Mouse (Mus musculus) stomach, embryonic 15.5 days (tissue): ENCODE measurements around the gene Isca1. TPM values are rescaled to one million over a fixed set of nuclear protein-coding genes. Genes with fewer than 3 reads are reported as not detected.
"Not testable (repeated sequence)": the region's sequence is repeated elsewhere in the genome, so short reads cannot be mapped to it uniquely, and the experiment has no call there.

Experiments
- ATAC-seq: fragments of 200-750 bp; cut with Nextera tagmentation; 2 replicates; pipeline ENCODE4 v1.8.0; 2017; ENCODE audit warnings: low read depth, moderate number of reproducible peaks, moderate TSS enrichment; ENCODE audit not compliant: insufficient read depth, low FRiP score
- H3K27ac ChIP-seq: fragments of 300-500 bp; sonication (generic); 2 replicates; pipeline ENCODE4 v1.5.1; 2015; ENCODE audit warnings: mild to moderate bottlenecking, inconsistent platforms
- H3K27me3 ChIP-seq: fragments of 300-500 bp; sonication (generic); replicated peaks from 2 replicates; pipeline ENCODE4 v1.6.1; 2015; ENCODE audit warnings: inconsistent platforms
- H3K36me3 ChIP-seq: fragments of 300-500 bp; sonication (generic); 2 replicates; pipeline ENCODE4 v1.6.1; 2015; ENCODE audit warnings: inconsistent platforms
- H3K4me1 ChIP-seq: fragments of 300-500 bp; sonication (generic); 2 replicates; pipeline ENCODE4 v1.6.1; 2015; ENCODE audit warnings: inconsistent platforms
- H3K4me2 ChIP-seq: fragments of 300-500 bp; sonication (generic); 2 replicates; pipeline ENCODE4 v1.6.1; 2015; ENCODE audit warnings: mild to moderate bottlenecking, inconsistent platforms
- H3K4me3 ChIP-seq: fragments of 300-500 bp; sonication (generic); replicated peaks from 2 replicates; pipeline ENCODE4 v1.5.1; 2015; ENCODE audit warnings: inconsistent platforms
- H3K9ac ChIP-seq: fragments of 300-500 bp; sonication (generic); 2 replicates; pipeline ENCODE4 v1.6.1; 2015; ENCODE audit warnings: inconsistent platforms
- H3K9me3 ChIP-seq: fragments of 300-500 bp; sonication (generic); 2 replicates; pipeline ENCODE4 v1.6.1; 2016; ENCODE audit warnings: inconsistent platforms
- WGBS: fragments of 180-500 bp; shearing (Covaris S2); methylation state at CpG from one replicate; pipeline ENCODE4 v1.1.7; 2015; 5-methylcytosine and 5-hydroxymethylcytosine counted together
- polyA plus RNA-seq: library from polyadenylated mRNA; unstranded; fragments of >200 nt; fragmentation: Nextera tagmentation; extraction: Ambion mirVana; gene quantifications from 2 replicates; pipeline ENCODE4 v1.2.1, GENCODE M21; 2015

Isca1 gene
- polyA plus RNA-seq, 1 experiment from 2014 or later: 127 TPM

DNA sequence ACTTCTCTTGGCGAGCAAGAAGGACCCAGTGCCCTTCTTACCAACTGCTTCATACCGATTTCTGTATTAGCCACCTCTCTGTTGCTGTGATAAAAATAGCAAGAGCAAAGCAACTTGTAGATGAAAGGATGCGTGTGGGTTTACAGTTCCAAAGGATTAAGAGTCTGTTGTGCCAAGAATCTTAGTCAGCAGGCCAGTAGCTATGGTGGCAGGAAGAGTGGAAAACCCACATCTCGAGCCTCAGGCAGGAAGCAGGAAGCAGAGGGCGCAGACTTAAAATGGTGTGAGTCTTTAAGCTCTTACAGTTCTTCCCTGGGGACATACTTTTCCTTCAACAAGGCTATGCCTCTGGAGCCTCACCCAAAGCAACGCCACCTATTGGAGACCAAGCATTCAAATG lies 24.1 kb downstream of the Isca1 start:
- WGBS: 77% methylated on average over 6 of the region's 6 CpGs
- no peak overlapping the region for H3K9ac ChIP-seq
- H3K4me1 ChIP-seq: no peaks in the 10 kb centered on the region
- no peak overlapping the region for H3K4me2 ChIP-seq
- H3K4me3 ChIP-seq: no peak overlapping the region
- H3K9me3 ChIP-seq: no peaks in the 10 kb centered on the region
- no peak overlapping the region for H3K27ac ChIP-seq
- H3K36me3 ChIP-seq: no peaks in the 10 kb centered on the region
- no peaks in the 10 kb centered on the region for H3K27me3 ChIP-seq
- ATAC-seq: no peak

DNA sequence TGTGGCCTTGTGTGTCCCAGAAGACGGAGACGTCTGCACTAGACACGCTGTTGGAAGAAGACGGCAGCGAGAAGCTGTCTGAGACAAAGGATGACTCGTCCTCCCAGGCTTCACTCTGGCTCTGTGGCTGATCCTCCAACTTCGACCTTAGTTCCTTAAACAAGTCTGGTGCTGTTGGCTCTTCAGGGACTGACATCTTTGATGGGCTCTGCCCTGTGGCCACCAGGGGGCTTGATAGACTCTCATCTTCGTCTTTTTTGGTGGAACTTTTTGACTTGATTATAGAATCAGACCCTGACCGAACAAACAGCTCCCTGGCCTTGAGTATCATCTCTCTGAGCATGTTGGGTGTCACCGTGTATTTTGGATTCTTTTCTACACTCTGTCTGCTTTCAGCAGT lies 27.9 kb downstream of the Isca1 start:
- Histone ChIP-seq H3K4me2 (no peak overlapping the region), H3K36me3 (no peaks in the 10 kb centered on the region), H3K27ac (no peak overlapping the region), H3K4me3 (no peak overlapping the region), H3K27me3 (no peaks in the 10 kb centered on the region), H3K9ac (no peak overlapping the region), H3K9me3 (no peaks in the 10 kb centered on the region), H3K4me1 (no peaks in the 10 kb centered on the region)
- ATAC-seq: no peak
- WGBS: 69% methylated on average over 10 of the region's 10 CpGs

DNA sequence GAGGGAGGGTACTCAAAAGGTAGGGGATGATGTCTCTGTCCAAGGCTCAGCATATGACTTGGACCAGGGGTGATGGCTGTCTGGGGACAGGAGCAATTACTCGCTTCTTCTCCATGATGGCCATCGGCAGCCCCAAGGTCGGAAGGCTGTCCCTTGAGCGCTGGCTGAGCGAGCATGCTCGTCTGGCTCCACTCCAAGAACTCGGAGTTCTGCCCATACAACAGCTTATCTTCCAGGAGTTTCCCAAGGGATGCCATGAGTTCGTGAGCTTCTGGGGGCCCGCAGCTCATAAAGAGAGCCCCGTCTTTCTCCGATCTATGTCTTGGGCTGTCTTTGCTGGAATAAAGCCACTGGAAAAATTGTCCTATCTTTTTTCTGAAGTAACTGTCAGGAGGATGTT lies 28.5 kb downstream of the Isca1 start:
- H3K4me1 ChIP-seq: no peaks in the 10 kb centered on the region
- 87% methylated on average over 11 of the region's 11 CpGs for WGBS
- ATAC-seq: no peak

DNA sequence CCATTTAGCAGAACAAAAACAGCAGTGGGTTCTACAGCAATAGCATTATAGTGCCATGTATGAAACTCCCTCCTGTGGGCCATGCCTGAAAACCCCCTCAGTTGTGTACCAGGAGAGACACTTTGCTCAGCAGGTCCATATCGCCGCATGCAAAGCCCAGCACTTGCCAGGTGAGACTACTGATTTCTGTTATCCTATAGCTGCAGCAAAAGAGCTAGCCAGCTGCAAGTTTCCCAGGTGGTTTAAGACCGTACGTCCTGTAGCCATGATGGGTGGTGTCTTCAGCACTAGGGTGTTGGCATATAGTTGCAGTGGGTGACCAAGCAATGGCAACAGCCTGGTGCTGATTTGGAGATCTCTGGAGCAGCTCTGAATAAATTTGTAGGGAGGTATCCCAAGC lies 30.2 kb downstream of the Isca1 start:
- 80% methylated on average over 4 of the region's 4 CpGs for whole genome bisulfite sequencing

More for the DNA sequence above, 28.5 kb downstream of the Isca1 start:
- Histone ChIP-seq H3K27me3 (no peaks in the 10 kb centered on the region), H3K4me3 (no peak overlapping the region), H3K27ac (no peak overlapping the region), H3K9me3 (no peaks in the 10 kb centered on the region), H3K9ac (no peak overlapping the region), H3K4me2 (no peak overlapping the region), H3K36me3 (no peaks in the 10 kb centered on the region)

DNA sequence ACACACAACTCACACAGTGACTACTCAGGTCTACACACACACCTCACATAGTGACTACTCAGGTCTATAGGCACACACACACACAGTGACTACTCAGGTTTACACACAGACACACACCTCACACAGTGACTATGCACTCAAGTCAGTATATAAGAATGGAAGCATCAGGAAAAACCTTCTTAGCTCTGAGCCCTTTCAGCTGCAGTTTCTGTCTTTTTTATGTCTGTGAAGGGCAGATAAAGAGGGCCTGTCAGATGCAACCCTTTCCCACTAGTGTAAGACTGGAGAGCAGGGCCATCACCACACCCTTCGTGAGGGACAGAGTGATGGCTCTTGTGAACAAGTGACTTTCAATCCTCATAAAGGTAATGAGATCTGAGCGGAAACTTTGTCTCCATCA lies 31.2 kb downstream of the Isca1 start:
- ATAC-seq: peak; percentile 76; the same call in 1 of the 2 replicates
- no peaks in the 10 kb centered on the region for H3K36me3 ChIP-seq
- H3K4me3 ChIP-seq: no peak overlapping the region
- no peak overlapping the region for H3K9ac ChIP-seq
- no peak overlapping the region for H3K4me2 ChIP-seq
- WGBS: 84% methylated on average over 2 of the region's 2 CpGs
- H3K27me3 ChIP-seq: no peaks in the 10 kb centered on the region
- no peak overlapping the region for H3K27ac ChIP-seq
- H3K4me1 ChIP-seq: no peaks in the 10 kb centered on the region
- no peaks in the 10 kb centered on the region for H3K9me3 ChIP-seq

More for the DNA sequence above, 30.2 kb downstream of the Isca1 start:
- peak; percentile 67; the same call in 1 of the 2 replicates for ATAC-seq
- Histone ChIP-seq H3K9ac (no peak overlapping the region), H3K4me1 (no peaks in the 10 kb centered on the region), H3K9me3 (no peaks in the 10 kb centered on the region), H3K36me3 (no peaks in the 10 kb centered on the region), H3K4me3 (no peak overlapping the region), H3K27me3 (no peaks in the 10 kb centered on the region), H3K27ac (no peak overlapping the region), H3K4me2 (no peak overlapping the region)

DNA sequence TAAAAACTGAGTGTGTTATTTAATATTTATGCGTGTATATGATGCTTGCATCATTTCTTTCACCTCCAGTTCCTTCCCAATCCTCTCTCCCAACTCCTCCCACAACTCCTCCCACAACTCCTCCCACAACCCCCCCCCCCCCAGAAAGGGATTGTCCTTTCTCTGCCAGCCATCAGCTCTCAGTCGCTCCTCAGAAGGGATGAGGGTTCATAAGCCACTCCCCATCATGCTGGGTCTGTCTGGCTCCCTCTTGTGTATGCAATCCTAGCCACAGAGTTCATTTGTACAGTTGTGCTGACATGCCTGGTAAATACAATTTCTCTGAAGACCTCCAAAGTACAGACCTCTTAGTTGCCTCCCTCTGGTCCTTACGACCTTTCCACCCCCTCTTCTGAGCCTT lies 34.4 kb downstream of the Isca1 start:
- Histone ChIP-seq H3K27ac (no peak overlapping the region), H3K36me3 (no peaks in the 10 kb centered on the region), H3K27me3 (no peaks in the 10 kb centered on the region), H3K4me1 (no peaks in the 10 kb centered on the region), H3K4me2 (no peak overlapping the region), H3K9me3 (no peaks in the 10 kb centered on the region), H3K4me3 (no peak overlapping the region), H3K9ac (no peak overlapping the region)
- 17% methylated on average over 3 of the region's 3 CpGs for WGBS
- peak; percentile 32; the same call in 1 of the 2 replicates for ATAC-seq

DNA sequence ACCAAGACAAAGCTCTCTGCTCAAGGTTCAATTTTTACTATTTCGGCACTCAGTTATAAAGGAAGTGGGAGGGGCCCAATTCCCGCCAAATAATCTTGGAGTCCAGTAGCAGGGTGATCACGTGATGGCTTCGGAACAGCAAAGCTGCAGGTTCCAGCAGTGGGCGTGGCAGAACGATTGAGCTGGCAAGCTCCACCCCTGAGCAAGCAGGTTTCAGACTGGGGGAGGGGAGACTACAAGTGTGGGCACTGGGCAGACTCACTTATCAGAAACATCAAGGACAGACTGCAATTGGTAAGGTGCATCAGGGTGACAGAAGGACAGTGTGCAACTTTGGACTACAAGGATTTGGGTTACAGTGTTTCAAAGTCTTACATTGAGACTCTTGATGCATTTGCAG lies 35.3 kb downstream of the Isca1 start:
- not testable (repeated sequence) for H3K9ac ChIP-seq, H3K27ac ChIP-seq, H3K36me3 ChIP-seq, H3K4me2 ChIP-seq, H3K4me3 ChIP-seq, ATAC-seq, H3K27me3 ChIP-seq, H3K4me1 ChIP-seq, H3K9me3 ChIP-seq
- 37% methylated on average over 6 of the region's 6 CpGs for WGBS

DNA sequence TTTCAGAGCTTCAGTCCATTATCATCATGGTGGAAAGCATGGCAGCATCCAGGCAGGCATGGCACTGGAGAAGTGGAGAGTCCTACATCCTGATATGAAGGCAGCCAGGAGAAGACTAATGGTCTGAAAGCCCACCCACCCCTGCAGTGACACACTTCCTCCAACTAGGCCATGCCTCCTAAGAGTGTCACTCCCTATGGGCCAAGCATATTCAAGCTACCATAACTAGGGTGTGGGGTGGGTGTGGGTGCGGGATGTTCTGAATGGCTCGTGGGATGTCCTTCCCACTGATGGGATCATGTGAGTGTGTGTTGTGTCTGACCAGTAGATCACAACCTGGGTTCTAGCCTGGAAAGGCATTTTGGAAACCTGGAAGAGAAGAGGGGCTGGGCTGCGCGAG lies 35.7 kb downstream of the Isca1 start:
- Histone ChIP-seq H3K4me3 (no peak overlapping the region), H3K36me3 (no peaks in the 10 kb centered on the region), H3K4me1 (no peaks in the 10 kb centered on the region), H3K9me3 (no peaks in the 10 kb centered on the region), H3K27me3 (no peaks in the 10 kb centered on the region), H3K27ac (no peak overlapping the region), H3K4me2 (no peak overlapping the region), H3K9ac (no peak overlapping the region)
- WGBS: 76% methylated on average over 4 of the region's 4 CpGs
- no peak for ATAC-seq

DNA sequence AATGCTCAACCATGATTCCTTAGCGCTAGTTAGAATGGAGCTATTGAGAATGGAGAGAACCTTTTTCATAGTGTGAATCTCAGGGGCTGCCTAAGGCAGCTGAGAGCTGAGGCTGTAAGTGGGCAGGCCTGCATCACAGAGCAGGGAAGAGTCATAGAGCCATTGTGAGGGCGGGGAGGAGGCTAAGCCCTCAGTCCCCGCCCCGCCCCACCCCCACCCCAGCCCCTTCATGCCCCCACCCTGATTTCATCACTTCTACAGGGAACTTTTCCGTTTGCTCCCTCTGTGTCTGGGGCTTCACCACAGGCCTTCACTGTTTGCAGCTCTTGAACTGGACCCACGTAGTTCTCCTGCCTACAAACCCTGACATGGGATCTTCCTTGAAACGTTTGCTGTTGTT lies 38.0 kb downstream of the Isca1 start, which contains the start of gene Spata31d1d:
Gene Spata31d1d, minus strand, starts transcription at position 101 of the 400 bp plus-strand sequence.
- no peak for ATAC-seq
- H3K9me3 ChIP-seq: no peaks in the 10 kb centered on the region
- no peak within 1 kb of the TSS for H3K4me2 ChIP-seq
- WGBS: 49% methylated on average over 7 of the region's 7 CpGs
- no peaks in the 10 kb centered on the region for H3K36me3 ChIP-seq
- H3K4me1 ChIP-seq: 0 out of 2 replicates have a peak, but pooled peaks cover 3% of the 10 kb centered on the region
- no peak within 1 kb of the TSS for H3K27ac ChIP-seq
- H3K4me3 ChIP-seq: no peak within 1 kb of the TSS
- H3K9ac ChIP-seq: no peak within 1 kb of the TSS
- no peaks in the 10 kb centered on the region; the same call in 1 of the 2 replicates for H3K27me3 ChIP-seq

DNA sequence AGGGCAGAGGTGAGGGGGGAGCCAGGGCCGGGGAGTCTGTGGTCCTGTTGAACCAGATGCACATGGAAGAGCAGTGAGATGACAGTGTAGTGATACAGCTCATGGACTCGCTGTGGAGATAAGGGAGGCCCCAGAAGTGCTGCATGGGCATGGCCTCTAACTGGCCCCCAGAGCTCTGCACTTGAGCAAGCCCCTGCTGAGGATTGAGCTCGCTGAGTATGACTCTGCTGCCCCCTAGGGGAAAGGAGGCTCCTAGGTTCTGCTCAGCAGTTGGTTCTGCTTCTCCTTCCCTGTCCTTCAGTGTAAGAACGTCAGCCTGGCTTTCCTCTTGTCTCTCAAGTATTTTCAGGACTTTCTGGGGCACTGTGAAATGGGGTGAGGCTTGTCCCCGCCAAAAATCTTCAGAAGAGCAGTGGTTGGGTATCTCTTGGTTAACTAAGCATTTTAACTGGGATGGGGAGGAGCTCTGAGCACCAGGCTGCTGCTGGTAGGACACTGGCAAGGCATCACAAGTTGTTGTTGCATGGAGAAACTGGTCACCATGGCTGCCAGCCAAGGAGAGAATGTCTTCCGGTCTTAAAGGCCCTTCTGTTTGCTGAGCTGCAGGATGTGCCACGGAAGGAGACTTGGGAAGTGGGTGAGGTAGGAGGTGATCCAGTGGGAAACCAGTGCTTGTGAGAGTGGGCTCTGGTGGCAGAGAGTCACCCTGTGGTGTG lies 41.1 kb downstream of the Isca1 start:
- no peaks in the 10 kb centered on the region for H3K36me3 ChIP-seq
- ATAC-seq: peak; percentile 78
- no peak overlapping the region for H3K4me2 ChIP-seq
- H3K27ac ChIP-seq: no peak overlapping the region
- H3K4me3 ChIP-seq: no peak overlapping the region
- H3K4me1 ChIP-seq: 0 out of 2 replicates have a peak, but pooled peaks cover 3% of the 10 kb centered on the region
- H3K9ac ChIP-seq: no peak overlapping the region
- no peaks in the 10 kb centered on the region for H3K9me3 ChIP-seq
- H3K27me3 ChIP-seq: no peaks in the 10 kb centered on the region; the same call in 1 of the 2 replicates
- 24% methylated on average over 7 of the region's 7 CpGs for WGBS

DNA sequence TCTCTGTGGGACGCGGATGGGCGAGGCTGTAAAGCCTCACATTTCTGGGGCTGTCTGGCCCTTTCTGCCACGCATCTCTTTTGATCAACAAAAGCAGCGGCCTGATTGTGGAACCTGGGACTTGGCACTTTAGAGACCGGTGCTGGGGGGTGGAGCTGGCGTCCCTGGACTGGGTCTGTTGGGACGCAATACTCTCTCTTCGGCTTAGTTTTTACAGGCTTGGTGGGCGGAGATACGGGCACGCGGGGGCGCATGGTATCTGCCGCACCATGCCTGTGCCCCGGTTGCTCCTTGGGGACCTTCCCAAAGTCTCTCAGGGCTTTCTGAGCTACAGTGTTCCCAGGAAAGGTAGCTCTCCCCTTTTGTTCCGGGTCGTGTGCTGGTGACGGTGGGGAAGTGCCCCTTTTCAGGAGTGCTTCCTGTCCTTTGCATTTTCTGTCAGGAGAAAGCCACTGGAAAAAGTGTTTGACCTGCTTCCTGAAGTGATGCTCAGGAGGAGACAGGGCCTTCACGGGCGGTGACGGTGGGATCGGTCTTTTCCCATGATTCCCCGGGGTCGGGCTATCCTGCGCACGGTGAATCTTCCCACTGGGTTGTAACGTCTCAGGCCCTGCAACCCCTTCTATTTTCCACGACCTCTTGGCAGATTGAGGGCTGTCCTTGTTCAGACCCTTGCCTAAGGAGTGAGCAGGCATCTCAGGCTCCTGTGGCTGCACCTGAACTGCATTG lies 43.3 kb downstream of the Isca1 start:
- no peak for ATAC-seq
- H3K27ac ChIP-seq: no peak overlapping the region
- 0 out of 2 replicates have a peak, but pooled peaks cover 3% of the 10 kb centered on the region for H3K4me1 ChIP-seq
- H3K9ac ChIP-seq: no peak overlapping the region
- WGBS: 26% methylated on average over 29 of the region's 29 CpGs
- no peak overlapping the region for H3K4me3 ChIP-seq
- peak overlapping the region; percentile 33 for H3K4me2 ChIP-seq
- H3K27me3 ChIP-seq: no peaks in the 10 kb centered on the region; the same call in 1 of the 2 replicates
- no peaks in the 10 kb centered on the region for H3K36me3 ChIP-seq
- no peaks in the 10 kb centered on the region for H3K9me3 ChIP-seq

DNA sequence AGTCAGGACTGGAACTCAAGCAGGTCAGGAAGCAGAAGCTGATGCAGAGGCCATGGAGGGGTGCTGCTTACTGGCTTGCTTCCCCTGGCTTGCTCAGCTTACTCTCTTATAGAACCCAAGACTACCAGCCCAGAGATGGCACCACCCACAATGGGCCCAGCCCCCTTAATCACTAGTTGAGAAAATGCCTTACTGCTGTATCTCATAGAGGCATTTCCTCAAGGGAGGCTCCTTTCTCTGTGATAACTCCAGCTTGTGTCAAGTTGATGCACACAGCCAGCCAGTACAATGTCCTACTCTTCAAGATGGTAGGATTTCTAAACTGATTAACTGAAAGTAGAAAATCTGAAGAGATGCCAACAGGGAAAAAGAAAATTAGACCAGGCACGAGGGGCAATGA lies 47.5 kb downstream of the Isca1 start:
- H3K36me3 ChIP-seq, H3K27me3 ChIP-seq, H3K27ac ChIP-seq, H3K4me1 ChIP-seq, H3K4me3 ChIP-seq, H3K4me2 ChIP-seq, ATAC-seq, H3K9me3 ChIP-seq, H3K9ac ChIP-seq: not testable (repeated sequence)
- WGBS: 75% methylated on average over 1 of the region's 1 CpGs
